Mouse (Mus musculus) bone marrow macrophage, adult 2 months (primary cell): ENCODE measurements around the gene Spint1. TPM values are rescaled to one million over a fixed set of nuclear protein-coding genes. Genes with fewer than 3 reads are reported as not detected.

Source experiments
- H3K27ac ChIP-seq: 2 replicates; pipeline ENCODE4 v1.5.1; 2012; ENCODE audit warnings: low read depth, low read length; ENCODE audit not compliant: insufficient read depth
- H3K4me1 ChIP-seq: 2 replicates; pipeline ENCODE4 v1.6.1; 2012; ENCODE audit warnings: low read length; ENCODE audit not compliant: control insufficient read depth, insufficient read depth
- H3K4me3 ChIP-seq: 2 replicates; pipeline ENCODE4 v1.5.1; 2012; ENCODE audit warnings: mild to moderate bottlenecking, low read length, moderate library complexity; ENCODE audit not compliant: insufficient read depth
- CTCF ChIP-seq: IDR thresholded peaks from 2 replicates; pipeline ENCODE4 v1.5.1; 2012; ENCODE audit warnings: low read depth, mild to moderate bottlenecking, low read length, moderate library complexity
- POLR2A ChIP-seq: IDR thresholded peaks from 2 replicates; pipeline ENCODE4 v1.6.1; 2012; ENCODE audit warnings: mild to moderate bottlenecking, low read depth, low read length, borderline replicate concordance
- polyA plus RNA-seq: library from polyadenylated mRNA; stranded (reverse); fragments of >200 nt; gene quantifications from 2 replicates; pipeline ENCODE4 v1.2.4, GENCODE M21; 2012; ENCODE audit not compliant: missing spikeins, insufficient read depth, insufficient read length

Gene Spint1
- polyA plus RNA-seq, 1 experiment, result 4.3 TPM

DNA sequence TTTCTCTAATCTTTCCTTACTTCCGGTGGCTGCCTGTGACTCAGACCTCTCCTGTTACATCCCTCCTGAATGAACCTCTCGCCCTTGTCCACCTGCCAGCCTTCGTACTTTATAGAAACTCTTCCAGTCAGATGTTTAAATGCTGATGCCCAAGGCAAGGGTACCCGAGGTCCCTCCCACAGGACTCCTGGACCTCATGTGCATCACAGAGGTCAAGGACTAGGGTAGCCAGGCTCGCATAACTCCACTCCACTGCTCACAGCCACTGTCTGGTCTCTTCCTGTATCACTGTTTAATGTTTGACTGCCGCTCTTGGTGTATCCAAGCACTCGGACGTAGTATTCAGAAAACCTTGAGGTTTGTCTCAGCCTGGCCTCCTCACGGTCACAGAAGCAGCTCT lies 5.4 kb downstream of the Spint1 start:
- TF ChIP-seq POLR2A, result no peak
- no peak for TF ChIP-seq CTCF
- no peak overlapping the region for H3K4me3 ChIP-seq
- no peak overlapping the region for H3K27ac ChIP-seq
- H3K4me1 ChIP-seq, result peaks cover 16% of the 10 kb centered on the region

DNA sequence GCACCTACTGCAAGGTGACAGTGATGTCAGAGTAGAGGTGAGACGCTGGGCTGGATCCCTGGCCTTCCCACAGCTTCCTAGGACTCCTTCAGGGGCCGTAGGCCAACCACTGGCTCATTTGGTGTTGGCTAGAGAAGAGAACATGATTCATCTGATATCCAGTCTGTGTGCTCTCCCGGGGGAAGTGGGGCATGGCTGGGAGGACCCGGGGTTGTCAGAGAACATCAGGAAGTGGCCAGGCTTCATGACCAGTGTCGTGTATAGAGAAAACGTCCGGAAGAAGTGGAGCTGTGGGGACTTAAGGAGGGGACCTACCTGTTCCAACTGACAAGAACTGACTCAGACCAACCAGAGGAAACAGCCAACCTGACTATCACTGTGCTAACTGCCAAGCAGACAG lies 8.1 kb downstream of the Spint1 start:
- TF ChIP-seq POLR2A (no peak), CTCF (no peak)
- Histone ChIP-seq H3K4me3 (no peak overlapping the region), H3K4me1 (peaks cover 13% of the 10 kb centered on the region), H3K27ac (no peak overlapping the region)

DNA sequence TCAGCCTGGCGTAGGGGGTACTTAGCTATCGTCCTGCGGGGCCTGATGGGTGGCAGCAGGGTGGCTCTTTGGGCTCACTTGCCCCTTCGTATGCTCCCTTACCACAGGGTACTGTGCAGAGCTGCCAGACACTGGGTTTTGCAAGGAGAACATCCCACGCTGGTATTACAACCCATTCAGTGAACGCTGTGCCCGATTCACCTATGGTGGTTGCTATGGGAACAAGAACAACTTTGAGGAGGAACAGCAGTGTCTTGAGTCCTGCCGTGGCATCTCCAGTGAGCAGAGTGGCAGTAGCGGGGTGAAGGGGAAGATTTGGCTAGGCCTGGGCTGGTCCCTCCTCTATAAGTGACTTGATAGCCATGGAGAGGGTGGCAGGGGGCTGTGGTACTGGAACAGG lies 10.7 kb downstream of the Spint1 start:
- Histone ChIP-seq H3K27ac (no peak overlapping the region), H3K4me1 (no peaks in the 10 kb centered on the region), H3K4me3 (no peak overlapping the region)
- TF ChIP-seq CTCF (no peak), POLR2A (no peak)

DNA sequence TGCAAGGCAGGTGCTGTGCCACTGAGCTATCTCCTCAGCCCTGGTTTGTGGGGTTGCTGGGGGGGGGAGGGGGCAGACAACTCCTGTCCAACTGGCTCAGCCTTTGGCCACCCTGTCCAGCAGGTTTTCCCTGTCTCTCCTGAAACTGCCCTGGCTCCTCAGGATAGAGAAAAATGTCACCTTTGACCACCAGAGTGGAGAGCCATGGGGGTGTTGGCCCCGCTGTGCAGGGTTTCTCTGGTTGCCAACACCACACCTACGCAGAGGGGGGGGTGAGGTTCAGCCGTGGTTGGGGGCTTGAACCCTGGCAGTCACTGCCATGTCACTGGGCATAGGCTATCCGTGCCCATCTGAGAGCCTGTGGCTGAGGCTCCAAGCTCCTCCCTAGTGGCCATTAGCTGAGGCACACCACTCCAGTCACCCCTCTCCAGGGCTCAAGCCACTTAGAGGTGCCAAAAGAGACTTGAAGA lies 12.5 kb downstream of the Spint1 start:
- Histone ChIP-seq H3K4me3 (no peak overlapping the region), H3K4me1 (no peaks in the 10 kb centered on the region), H3K27ac (no peak overlapping the region)
- TF ChIP-seq CTCF (no peak), POLR2A (no peak)

DNA sequence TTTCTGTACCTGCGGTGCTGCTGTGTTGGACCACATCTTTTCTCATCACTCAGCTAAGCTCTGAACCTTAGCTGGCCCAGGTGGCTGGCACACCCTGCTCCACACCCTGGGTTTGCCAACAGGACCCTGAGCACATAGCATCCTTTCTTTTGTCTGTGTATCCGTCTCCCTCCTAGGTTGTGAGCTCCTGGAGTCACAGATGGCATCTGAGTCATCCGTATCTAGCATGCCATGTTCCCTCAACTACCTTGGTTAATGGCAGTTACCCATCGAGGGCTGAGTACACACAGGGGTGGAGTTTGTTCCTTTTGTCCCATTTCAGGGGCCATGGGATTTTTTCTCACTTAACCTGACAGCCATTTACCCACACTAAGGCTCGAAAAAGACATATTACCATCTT lies 13.2 kb downstream of the Spint1 start:
- H3K4me3 ChIP-seq, result no peak overlapping the region
- TF ChIP-seq POLR2A (no peak), CTCF (no peak)
- no peak overlapping the region for H3K27ac ChIP-seq
- H3K4me1 ChIP-seq, result no peaks in the 10 kb centered on the region

DNA sequence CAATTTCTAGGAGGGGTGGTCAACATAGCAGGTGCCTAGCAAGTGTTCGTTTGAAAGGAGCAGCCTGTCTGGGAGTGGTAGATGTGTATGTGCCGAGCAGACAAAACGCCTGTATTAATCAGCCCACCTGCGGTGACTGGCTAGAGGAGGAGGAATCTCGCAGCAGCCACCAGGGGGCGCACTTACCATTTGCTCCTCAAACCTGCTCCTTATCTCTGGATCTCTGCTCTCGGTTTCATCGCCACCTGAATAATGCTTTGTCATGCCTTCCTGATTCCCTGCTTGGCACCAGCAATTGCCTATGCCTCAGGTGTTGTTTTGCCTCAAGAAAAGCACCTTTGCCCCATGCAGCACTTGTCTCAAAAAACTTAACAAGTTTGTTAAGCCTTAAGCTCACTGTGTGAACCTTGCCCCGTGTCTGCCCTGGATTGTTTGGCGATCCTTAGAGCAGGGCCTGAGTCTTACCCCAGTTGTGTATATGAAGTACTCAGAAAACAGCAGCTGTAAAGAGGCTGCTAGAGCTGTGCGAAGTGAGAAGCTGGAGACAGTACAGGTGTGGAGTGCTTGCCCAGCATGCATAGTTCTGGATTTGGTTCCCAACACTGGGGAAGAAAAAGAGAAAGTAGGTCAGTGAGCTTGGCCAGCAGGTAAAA lies 13.8 kb downstream of the Spint1 start:
- H3K27ac ChIP-seq, result no peak overlapping the region
- no peak overlapping the region for H3K4me3 ChIP-seq
- peak; percentile 61 for TF ChIP-seq CTCF
- no peak for TF ChIP-seq POLR2A
- H3K4me1 ChIP-seq, result no peaks in the 10 kb centered on the region

DNA sequence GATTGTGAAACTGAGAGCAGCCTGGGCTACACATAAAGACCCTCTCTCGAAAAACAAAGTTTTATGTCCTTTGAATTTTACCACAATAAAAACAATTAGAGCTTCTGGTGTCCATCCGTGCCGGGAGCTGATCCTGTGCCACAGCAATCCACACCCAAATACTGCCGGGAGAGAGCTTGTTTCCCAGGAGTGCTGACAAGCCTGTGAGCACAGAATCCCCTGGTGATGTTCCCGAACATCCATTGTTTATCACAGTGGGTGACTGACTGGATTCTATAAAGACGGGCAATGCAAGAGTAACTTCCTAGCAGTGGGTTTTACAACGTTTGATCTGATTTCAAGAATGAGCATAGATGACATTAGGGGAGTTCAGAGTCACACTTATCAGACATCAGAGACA lies 17.8 kb downstream of the Spint1 start:
- TF ChIP-seq CTCF (no peak), POLR2A (no peak)
- Histone ChIP-seq H3K4me3 (no peak overlapping the region), H3K27ac (no peak overlapping the region), H3K4me1 (no peaks in the 10 kb centered on the region)

DNA sequence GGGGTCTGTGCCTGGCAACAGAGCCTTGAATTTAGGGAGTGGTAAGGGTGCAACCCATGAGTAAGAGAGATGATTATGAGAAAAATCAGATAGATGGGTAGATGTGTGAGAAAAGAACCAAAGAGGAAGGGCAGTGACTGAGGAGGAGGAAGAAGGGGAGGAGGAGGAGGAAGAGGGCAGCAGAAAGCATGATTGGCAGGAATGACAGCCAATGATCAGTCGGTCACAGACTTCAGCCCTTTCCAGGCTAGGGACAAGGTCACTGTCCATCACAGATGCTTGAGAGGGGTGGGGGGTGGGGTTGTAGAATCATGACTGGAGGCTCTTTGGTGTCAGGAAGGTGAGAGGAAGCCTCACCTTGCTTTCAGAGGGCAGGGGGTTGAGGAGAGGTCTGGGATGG lies 23.4 kb downstream of the Spint1 start:
- Histone ChIP-seq H3K4me1 (peaks cover 27% of the 10 kb centered on the region), H3K4me3 (no peak overlapping the region), H3K27ac (no peak overlapping the region)
- TF ChIP-seq POLR2A (no peak), CTCF (no peak)

DNA sequence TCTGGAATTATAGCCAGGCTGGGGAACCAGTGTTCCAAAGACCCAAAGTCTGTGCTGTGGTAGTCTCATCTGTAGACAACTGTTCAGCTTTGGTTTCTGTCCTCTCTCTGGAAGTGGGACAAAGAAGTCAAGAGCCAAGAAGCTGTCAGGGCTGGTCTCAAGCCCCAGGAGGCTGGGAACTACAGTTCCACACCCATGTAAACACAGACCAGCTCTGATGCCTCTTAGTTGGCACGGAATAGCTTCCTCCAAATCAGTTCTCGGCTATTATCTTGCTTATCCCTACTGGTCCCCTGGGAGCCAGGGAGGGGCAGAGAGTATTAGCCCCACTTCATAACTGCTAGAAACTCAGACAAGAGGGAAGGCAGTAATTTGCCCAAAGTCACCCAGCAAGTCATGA lies 24.2 kb downstream of the Spint1 start:
- H3K4me3 ChIP-seq, result no peak overlapping the region
- H3K27ac ChIP-seq, result no peak overlapping the region
- peaks cover 27% of the 10 kb centered on the region for H3K4me1 ChIP-seq
- TF ChIP-seq CTCF, result no peak
- TF ChIP-seq POLR2A, result no peak

DNA sequence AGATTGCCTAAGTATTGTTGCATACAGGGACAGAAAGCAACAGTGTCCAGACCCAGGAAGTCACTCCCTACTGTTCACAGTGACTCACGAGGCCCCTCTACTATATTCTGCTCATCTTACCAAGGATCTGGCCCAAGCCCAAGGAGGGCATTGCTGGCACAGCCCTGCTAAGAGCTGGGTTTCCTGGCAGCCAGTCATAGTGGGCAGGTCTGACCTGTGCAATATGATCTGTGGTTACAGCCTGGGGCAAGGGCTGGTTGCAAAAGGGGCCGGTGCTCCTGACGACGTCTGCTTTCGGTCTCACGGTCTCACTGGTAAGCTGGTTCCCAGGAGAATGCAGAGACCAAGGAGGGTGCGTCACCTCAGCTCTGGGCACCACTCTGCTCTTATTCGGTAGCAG lies 25.8 kb downstream of the Spint1 start:
- H3K4me3 ChIP-seq, result peak overlapping the region; percentile 38
- peaks cover 34% of the 10 kb centered on the region for H3K4me1 ChIP-seq
- H3K27ac ChIP-seq, result peak overlapping the region; percentile 56
- TF ChIP-seq CTCF (no peak), POLR2A (no peak)

DNA sequence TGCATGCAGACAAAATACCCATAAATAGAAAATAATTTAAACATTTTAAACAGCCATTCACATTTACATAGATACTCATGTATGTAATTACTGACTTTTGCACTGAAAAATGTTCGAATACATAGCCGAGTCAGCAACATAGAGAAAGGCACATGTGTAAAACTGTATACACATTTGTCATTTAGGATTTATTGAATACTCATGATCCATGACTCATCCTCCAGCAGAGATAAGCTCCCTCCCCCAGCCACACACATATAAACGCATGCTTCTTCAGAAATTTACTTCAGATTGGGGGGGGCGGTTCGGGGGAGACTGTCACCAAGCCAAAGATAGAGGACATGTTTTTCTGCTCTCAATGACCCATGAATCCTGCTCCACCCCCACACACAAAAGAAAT lies 26.7 kb downstream of the Spint1 start:
- Histone ChIP-seq H3K27ac (peak overlapping the region; percentile 56; the same call in 1 of the 2 replicates), H3K4me3 (no peak overlapping the region), H3K4me1 (peaks cover 34% of the 10 kb centered on the region)
- TF ChIP-seq CTCF (no peak), POLR2A (no peak)
